Mouse (Mus musculus) neutrophil, adult 65 days (primary cell): Measurements from ENCODE around the gene Slc35f6. TPM values are rescaled to one million over a fixed set of nuclear protein-coding genes. Genes with fewer than 3 reads are reported as not detected.

Experiments
- total RNA-seq: library from RNA; stranded (reverse); gene quantifications from 2 replicates; pipeline ENCODE4 v1.2.4, GENCODE M21; 2023

The Slc35f6 gene
- total RNA-seq, result 49.3 and 52.9 TPM in 2 replicates

GRCm38 (mm10) chr5:30647815-30648560 is at the start of gene Slc35f6:
Gene Slc35f6, plus strand, starts transcription at chr5:30647933.

GRCm38 (mm10) chr5:30666391-30667195 is 18.9 kb downstream of the Slc35f6 start, which contains the start of gene Cenpa:
Gene Cenpa, plus strand, starts transcription at chr5:30666777.

Other genes with a start within 250 kb of the Slc35f6 start
- gene Otof, start 186.0 kb upstream of the Slc35f6 start, total RNA-seq, result 0.14 and 0.19 TPM in 2 replicates
- gene 1700001C02Rik, start 181.9 kb upstream of the Slc35f6 start, total RNA-seq, result not detected in 2 replicates
- not detected in 2 replicates for gene Cib4, start 102.1 kb upstream of the Slc35f6 start, total RNA-seq
- not detected in 2 replicates for gene Kcnk3, start 59.8 kb upstream of the Slc35f6 start, total RNA-seq
- gene Cenpa, start 18.8 kb downstream of the Slc35f6 start, total RNA-seq, result 118 and 132 TPM in 2 replicates
- not detected in 2 replicates for gene Dpysl5, start 63.6 kb downstream of the Slc35f6 start, total RNA-seq
- 1.5 and 1.6 TPM in 2 replicates for gene Mapre3, start 166.7 kb downstream of the Slc35f6 start, total RNA-seq
- 21.9 and 30.1 TPM in 2 replicates for gene Tmem214, start 220.1 kb downstream of the Slc35f6 start, total RNA-seq
- gene Agbl5, start 240.8 kb downstream of the Slc35f6 start, total RNA-seq, result 3.1 and 4.6 TPM in 2 replicates